Mouse (Mus musculus): ENCODE measurements at regions not wholly inside any gene's neighbourhood (a gene's known extent, or its start where the extent isn't known, plus 50 kb on each side); places are given as distances from the start of the nearest gene placed in this dataset.

DNA sequence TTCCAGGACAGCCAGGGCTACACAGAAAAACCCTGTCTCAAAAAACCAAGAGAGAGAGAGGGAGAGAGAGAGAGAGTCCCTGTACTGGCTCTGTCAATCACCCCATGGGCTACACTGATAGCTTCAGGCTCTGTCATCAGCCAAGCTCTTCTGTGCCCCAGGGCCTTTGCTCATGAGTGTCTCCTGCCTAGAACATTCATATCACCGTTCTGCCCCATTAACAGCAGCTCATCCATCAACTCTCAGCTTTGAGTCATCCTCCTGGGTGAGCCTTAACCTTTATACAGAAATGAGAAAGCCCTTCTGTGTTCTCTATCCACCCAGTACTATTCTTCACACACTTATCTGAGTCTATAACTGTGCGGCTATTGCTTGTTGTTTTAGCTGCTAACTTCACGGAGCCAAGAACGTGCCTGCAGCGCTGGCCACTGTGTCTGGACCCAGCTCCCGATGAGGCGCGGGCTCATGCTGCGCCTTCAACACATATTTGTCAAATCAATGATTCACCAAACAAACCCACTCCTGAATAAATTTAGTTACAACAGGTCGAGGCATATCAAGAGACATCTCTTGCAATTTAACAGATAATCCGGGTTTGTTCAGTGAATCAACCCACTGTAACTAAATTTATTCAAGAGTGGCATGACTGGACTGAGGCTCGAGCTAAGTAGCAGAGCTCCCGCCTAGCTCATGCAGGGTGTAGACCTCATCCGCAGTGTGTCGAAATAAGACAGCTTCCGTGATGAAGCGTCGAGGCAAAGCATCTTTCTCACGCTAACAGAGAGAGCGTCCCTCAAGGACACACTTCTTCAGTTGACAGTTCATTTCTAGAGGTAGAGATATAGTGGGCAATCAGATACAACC lies 152.1 kb downstream of the Katnal1 start:
- DNase-seq (ENCODE audit: low spot score), result no peak

DNA sequence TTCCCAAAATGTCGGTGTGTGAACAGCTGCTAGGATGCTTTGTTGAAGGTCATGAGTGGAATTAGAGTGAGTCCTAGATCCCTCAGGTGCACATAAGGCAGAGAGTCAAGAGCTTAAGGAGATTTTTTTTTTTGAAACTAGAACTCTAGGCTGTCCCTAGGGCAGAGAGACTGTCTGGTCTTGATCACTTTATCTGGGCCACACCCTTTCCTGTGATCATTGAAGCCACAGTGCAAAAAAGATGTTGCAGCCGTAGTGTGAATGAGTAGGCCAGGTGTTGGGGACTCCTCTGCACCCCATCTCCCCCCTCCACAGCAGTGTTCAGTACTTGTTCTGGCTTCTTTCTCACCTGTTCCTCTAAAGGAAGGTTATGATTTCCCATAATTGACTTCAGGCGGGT lies 153.9 kb downstream of the Katnal1 start:
- DNase-seq (ENCODE audit: low spot score), result no peak

DNA sequence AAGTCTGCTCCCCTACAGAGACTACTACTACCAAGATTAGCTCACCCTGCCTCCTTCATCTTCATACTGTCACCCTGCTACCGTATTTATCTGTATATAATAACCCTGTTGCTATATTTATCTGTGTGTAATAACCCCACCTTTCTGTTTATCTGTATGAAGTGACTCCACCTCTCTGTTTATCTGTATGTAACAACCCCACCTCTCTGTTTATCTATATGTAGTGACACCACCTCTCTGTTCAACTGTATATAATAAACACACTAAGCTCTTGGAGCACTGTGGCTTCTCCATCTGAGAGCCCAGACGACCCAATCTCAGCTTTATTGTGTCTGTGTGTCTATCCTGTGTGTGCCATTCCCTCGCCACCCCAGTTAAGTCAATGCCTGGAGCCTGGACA lies 154.7 kb downstream of the Katnal1 start:
- DNase-seq (ENCODE audit: low spot score), result no peak

DNA sequence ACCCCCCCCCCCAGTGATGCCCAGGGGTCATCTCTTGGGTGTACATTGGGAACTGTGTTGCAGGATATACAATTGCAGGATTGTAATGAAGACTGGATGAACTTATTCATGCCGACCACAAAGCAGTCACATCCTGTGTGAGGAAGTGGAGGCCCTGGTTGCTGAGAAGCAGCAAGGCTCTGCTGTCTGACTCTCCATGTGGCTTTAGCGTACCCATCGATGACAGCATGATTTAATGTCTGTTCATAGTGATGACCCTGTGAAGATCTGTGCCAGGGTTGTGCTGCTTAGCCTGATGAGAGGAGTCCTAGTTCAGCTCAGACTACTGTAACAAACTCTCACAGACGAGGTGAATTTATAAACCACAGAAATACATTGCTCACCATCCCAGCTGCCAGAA lies 159.7 kb downstream of the Katnal1 start:
- no peak for DNase-seq (ENCODE audit: low spot score)

DNA sequence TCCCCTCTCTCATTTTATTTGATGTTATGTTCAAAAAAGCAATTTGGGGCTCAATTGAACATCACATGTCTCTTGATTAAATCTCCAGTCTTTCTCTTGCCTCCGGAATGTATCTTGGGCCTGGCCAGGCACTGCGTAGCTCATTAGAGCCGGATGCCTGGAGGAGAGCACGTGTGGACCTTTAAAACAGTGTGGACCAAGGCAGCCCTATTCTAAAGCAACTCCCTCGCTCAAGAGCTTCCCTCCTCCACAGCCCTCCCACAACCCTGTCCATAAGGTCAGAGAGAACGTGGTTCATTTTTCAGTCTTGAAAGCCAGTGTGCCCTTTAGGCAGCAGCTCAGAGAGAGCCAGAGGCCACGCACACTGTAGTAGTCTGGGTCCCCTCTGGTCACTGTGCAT lies 160.8 kb downstream of the Katnal1 start:
- DNase-seq (ENCODE audit: low spot score), result no peak

DNA sequence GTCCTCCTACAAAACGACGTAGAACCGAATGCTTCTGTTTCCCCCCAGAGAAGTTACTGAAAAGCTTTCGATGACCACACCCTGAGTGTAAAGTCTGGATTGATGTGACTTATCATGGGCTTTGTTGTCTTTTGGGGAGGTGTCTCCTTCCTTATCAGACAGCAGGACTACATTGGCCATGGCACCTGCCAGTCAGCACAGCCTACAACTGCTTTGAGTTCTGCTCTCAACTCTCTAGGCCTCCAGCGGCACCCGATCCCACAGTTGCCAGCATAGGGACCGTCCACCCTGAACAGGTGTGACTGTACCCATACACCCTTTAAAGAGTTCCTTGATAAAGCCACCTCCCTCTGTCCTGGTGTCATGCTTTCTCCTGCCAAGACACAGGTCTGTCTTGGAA lies 163.1 kb downstream of the Katnal1 start:
- DNase-seq (ENCODE audit: low spot score), result no peak

DNA sequence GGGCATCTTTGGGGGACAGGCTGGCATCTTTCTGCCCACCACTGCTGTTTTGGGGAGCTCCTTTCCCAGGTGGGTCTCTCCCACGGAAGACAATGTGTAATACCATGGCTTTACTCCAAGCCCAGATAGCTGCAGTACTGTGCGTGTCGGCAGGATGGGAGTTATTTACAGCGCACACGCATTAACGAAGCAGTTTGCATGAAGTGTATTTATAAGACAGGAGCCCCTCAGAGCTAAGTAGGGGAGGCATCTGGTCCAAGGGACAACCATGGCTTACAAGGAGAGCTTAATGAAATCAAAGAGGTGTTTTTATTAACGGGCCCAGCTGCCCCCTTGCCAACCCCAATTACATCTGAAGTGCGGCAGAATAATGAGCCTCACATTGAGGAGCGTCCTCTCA lies 169.0 kb downstream of the Katnal1 start:
- no peak for DNase-seq (ENCODE audit: low spot score)

DNA sequence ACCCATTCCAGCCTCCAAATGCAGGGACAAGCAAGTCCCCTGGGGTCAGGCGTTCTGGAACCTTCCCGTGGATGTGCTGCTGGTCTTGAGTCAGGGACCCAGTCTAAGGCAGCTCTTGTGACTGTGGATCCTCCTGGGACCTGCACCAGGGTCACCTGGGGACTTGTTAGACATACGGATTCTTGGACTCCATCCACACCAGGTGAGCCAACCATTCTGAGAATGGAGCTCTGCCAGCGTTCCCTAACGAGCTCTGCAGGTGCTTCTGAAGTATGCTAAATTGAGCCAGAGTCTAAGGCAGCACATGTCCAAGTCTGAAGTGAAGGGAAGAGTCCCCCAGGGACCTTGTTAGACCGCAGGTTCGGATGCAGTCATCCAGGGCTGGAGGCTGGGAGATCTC lies 170.3 kb downstream of the Katnal1 start:
- no peak for DNase-seq (ENCODE audit: low spot score)

DNA sequence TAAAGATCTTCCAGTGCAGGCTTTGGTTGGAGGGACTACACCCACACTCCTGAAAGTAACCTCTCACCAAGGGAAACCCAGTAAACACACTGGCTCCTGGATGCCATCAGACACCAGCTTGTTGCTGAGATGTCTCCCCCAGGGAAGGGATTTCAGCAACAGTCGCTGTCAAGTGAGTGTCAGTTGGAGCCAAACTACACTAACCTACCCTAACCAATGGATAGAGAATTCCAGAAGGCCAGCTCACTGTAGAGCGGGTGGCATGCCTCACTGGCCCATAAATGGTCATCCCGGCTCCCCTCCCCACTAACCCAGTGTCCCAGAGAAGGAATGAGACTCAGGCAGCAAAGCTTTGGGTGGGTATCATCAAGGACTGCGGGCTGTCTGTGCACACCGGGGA lies 171.4 kb downstream of the Katnal1 start:
- no peak for DNase-seq (ENCODE audit: low spot score)

DNA sequence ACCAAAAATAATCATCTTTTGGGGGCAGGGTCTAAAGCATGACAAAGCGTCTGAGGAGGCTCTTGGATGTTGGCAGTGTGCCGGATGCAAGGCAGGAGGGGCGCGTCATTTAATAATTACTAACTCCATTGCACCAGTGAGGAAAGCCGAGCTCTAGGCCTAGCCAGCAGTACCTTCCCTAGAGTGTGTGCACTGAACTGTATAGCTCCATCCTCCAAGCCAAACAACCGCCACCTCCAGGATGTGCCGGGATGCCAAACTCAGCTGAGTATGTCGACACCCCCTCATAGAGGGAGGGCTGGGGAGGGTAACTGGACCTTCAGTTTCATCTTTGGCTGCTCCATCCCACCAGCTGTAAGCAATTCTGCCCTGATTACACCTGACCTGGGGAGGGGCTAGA lies 171.9 kb downstream of the Katnal1 start:
- DNase-seq (ENCODE audit: low spot score), result no peak

DNA sequence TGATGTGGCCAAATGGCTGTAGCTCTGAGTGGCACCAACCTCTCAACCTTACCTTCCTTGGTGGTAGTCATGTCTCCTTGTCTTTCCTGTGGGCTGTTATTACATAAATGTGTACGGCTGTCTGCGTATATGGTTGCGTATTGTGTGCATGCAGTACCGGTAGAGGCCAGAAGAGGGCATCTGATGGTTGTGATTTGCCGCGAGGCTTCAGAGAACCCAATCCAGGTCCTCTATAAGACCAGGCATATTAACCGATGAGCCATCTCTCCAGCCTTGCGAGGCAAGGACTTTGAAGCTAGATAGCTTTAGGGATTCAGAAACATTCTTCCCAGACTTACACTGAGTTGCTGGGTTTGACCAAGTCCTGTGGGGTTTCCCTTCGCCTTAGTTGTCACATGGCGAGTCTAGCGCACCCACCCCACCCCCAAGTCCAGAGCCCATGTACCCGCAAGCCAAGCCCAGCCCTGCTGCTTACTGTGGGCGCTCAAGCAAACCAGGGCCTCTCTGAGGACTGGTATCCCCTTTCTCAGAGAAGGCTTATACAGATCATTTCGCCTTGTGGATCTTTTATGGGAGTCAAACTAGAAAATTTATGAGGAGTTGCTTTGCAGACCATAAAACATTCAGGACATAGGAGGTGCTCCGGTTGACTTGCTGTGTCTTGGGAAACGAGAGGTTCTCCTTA lies 172.7 kb downstream of the Katnal1 start:
- DNase-seq (ENCODE audit: low spot score), result no peak

DNA sequence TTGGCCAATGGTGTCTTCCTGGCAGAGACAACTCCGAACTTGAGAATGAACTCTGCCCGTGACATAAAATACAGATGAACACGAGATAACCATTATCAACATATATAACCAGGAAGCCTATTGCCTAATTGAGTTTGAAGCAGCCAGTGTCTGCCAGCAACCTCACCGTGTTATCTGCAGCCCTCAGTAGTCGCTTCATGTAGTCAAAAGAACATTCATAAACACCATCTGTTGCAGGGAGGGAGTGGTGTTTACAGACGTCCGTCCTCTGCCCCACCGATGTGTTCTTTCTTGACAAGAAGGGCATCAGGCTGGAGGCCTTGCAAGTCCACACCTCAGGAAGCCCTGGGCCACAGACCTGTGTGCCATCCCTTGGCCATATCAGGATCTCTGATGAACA lies 173.3 kb downstream of the Katnal1 start:
- DNase-seq (ENCODE audit: low spot score), result no peak

DNA sequence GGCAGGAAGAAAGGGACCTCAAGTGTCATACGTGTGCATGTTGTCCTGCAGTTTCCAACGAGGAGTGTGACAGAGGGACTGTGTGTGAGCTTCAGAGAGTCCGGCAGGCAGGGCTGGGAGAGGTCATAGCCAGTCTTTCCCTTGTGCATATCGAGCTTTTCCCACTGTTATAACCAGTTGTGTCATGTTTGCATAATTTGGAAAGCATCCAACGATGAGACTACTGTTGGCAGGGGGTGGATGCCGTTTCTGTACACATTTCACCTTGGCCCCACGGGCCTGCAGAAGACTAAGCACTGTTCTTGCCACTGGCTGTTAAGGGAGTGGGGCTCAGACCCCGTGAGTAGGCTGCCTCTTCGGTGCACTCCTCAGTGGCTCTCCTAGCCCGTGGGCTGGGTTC lies 174.2 kb downstream of the Katnal1 start:
- DNase-seq (ENCODE audit: low spot score), result no peak

DNA sequence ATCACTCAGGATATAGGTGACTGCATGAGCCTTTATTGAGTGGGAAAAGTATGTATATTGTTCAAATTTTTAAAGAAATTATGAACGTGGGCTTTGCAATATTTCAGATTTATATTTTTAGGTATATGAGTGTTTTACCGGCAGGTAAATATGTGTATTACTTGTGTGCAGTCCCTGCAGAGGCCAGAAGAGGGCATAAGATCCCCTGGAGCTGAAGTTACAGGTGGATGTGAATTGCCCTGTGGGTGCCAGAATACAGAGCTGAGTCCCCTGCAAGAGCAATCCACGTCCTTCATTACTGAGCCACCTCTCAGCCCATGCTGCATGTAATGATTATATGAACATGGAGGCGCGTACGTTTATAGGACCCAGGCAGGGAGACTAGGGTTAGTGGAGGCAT lies 174.8 kb downstream of the Katnal1 start:
- DNase-seq (ENCODE audit: low spot score), result no peak

DNA sequence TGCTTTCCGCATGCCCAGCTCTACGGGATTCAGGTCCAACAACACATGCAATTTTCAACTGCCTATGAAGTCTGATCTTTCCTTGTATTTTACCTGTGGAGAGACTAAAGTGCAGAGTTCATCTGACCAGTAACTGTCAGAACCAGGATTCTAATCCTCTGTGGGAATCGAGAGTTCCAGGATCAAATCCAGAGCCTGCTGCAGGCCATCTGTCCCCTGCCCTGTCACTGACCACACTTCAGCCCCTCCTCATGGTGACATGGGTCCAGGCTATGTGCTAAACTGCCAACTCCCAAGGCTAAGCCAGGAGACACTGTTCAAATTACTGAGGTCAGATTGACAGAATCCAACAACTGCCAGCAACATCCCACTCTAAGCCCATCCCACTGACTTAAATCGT lies 175.7 kb downstream of the Katnal1 start:
- no peak for DNase-seq (ENCODE audit: low spot score)

DNA sequence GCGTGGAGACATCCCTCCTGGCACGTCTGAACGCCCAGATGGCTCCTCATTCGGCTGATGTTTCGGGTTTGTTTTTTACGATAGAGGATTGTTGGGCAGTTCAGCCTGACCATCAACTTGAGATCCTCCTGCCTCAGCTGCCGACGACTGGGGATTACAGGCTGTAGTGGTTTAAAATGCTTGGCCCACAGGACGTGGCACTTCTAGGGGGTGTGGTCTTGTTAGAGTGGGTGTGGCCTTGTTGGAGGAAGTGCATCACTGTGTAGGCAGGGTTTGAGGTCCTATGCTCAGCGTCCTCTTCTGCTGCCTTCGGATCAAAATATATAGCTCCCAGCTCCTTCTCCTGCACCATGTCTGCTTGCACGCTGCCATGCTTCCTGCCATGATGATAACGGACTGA lies 177.1 kb downstream of the Katnal1 start:
- DNase-seq (ENCODE audit: low spot score), result no peak

DNA sequence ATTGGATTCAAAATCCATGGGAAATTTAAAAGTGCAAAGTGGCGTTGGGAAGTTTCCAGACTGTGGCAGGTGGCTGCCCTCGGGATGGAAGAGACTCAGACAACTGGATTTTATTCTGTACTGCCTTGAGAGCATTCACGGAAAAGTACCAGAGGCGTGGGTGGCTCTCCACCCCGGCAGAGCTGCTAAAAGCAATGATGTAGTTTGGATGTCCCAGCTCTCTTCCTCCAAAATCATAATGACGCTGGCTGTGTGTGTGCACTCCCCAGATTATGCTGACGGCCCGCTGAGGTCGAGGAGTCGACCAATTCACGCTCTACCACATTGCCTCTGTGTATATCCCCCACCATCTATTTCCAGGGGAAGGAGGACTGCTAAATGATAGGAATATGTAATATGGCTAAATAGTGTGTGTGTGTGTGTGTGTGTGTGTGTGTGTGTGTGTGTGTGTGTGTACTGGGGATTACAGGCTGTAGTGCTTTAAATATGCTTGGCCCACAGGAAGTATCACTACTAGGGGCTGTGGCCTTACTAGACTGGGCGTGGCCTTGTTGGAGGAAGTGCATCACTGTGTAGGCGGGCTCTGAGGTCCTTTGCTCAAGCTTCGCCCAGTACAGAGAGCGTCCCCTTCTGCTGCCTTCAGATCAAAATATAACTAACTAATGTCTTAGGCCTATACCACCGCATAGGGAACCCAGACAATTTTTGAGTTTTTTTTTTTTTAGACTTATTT lies 179.0 kb downstream of the Katnal1 start:
- DNase-seq (ENCODE audit: low spot score), result no peak

DNA sequence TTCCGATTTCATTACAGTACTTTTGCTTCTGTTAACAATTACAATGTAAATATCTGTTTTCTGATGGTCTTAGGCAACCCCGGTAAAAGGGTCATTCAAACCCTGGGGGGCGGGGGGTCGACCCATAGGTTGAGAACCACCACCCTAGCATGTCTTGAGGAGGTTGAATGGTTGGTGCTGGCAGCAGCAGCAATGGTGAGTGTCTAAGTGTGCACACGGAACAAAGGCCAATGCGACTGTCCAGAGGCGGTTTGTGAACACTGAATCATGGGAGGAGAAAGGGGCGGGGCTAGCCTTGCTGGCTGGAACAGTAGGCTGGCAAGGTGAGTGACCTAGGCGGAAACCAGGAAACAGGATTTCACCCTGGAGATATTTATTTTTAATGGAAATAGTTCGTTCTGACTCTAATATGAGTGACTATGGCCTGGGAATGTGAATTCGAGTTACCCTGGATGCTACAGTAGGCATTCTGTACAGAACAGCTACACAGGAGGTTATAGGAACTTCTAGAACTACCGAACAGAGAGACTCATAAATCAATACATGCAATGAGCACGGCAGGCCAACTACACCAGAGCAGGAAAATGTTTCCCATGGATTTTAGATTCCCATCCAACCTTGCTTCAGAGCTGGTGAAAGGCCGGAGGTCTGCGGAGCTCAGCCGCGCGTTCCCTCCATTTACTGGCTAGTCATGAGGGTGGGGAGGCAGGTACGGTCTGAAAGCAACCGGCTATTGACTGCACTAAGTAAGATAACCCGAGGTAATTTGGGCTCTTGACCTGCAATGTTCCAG lies 181.0 kb downstream of the Katnal1 start:
- DNase-seq (ENCODE audit: low spot score), result peak; percentile 10

DNA sequence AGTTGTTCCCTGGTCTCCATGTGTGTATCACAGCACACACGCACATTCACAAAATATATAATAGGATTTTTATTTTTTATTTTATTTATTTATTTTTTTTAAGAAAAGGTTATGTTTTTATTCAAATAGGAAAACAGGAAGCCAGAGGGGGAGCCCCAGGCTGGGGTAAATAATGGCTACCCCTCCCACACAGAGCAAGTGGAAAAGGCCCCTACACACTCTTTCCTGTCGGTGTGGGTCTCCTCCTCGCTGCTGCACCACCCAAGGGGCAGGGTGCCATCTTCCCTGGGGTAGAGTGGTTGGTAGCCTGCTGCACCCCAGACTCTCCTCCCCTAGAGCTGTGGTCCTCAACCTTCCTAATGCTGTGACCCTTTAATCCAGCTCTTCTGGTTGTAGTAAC lies 181.6 kb downstream of the Katnal1 start:
- DNase-seq (ENCODE audit: low spot score), result no peak

DNA sequence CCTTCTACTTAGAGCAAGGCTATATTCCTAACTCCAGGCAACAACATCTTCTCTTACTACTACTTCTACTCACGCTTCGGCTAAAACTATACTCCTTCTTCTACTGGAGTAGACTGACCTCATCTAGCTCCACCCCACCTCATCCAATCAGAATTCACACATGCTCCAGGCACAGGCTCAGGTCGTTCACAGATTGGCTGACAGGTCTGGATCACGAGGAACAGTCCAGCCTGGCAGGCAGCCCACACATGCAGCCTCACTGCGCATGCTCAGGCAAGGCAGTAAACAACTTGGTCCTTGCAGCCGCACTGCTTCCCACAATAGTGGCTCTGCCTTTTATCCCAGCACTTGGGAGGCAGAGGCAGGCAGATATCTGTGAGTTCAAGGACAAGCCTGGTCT lies 182.4 kb downstream of the Katnal1 start:
- peak; percentile 13 for DNase-seq (ENCODE audit: low spot score)

DNA sequence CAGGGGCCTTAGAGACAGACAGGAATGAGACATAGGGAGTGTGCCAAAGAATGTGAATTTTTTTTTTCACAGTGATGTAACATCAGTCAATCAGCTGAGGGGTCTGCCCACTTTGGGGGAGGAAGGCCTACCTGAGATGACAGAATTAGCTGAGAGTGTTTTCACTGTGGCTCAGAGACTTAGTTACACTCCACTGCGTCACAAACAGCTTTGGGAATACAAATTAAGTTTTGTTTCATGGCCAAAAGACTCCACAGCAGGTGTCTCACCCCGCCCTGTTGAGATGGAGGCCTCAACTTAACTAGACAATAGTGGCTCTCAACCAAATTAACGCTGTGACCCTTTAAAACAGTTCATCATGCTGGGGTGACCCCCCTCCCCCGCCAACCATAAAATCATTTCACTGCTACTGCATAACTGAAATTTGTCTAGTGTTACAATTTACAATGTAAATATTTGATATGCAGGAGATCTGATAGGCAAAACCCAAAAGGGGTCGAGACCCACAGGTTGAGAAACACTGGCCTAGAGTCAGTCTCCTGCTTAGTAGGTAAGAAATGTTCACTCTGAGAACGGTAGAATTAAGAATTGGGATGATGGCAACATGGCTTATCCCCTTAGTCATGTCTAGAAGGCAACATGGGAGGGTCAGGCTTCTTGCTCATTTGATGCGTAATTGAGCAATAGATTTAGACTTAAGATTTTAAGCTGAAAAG lies 184.3 kb downstream of the Katnal1 start:
- no peak for DNase-seq (ENCODE audit: low spot score)

Data from yolk sac, embryonic 10.5 days (tissue).